Mouse (Mus musculus) c-Kit-positive CD71-positive TER-119-positive erythroid progenitor cells, embryonic 14.5 days (primary cell): ENCODE data around the gene Slc26a9.
"Not testable (repeated sequence)": the region's sequence is repeated elsewhere in the genome, so short reads cannot be mapped to it uniquely, and the experiment has no call there.

Experiments
- DNase-seq: peaks from one replicate; pipeline ENCODE4 v3.0.0-alpha.2; 2013; ENCODE audit warnings: low spot score

Gene Slc26a9

GRCm38 (mm10) chr1:131769296-131769695 is 25.5 kb downstream of the Slc26a9 start:
- DNase-seq, result no peak

- no peak for DNase-seq
These were observed 26.8 kb downstream of the Slc26a9 start for GRCm38 (mm10) chr1:131770656-131771055.

- DNase-seq, result no peak
These were observed 27.6 kb downstream of the Slc26a9 start for GRCm38 (mm10) chr1:131771440-131771839.

- no peak for DNase-seq
These were observed 50.8 kb downstream of the Slc26a9 start for GRCm38 (mm10) chr1:131794591-131794990.

GRCm38 (mm10) chr1:131795171-131795570 is 51.3 kb downstream of the Slc26a9 start:
- no peak for DNase-seq

- DNase-seq, result no peak
These were observed 53.5 kb downstream of the Slc26a9 start, which contains the start of gene Pm20d1 for GRCm38 (mm10) chr1:131797202-131797909. Gene Pm20d1 (plus strand): TSS chr1:131797381.

GRCm38 (mm10) chr1:131800001-131800400 is 56.2 kb downstream of the Slc26a9 start:
- no peak for DNase-seq

GRCm38 (mm10) chr1:131801071-131801470 is 57.2 kb downstream of the Slc26a9 start:
- DNase-seq, result no peak

GRCm38 (mm10) chr1:131802652-131803051 is 58.8 kb downstream of the Slc26a9 start:
- no peak for DNase-seq

GRCm38 (mm10) chr1:131804166-131804565 is 60.3 kb downstream of the Slc26a9 start:
- DNase-seq, result no peak

- no peak for DNase-seq
These were observed 65.2 kb downstream of the Slc26a9 start for GRCm38 (mm10) chr1:131808986-131809385.

GRCm38 (mm10) chr1:131809651-131810050 is 65.8 kb downstream of the Slc26a9 start:
- no peak for DNase-seq

GRCm38 (mm10) chr1:131811393-131811792 is 67.6 kb downstream of the Slc26a9 start:
- no peak for DNase-seq

GRCm38 (mm10) chr1:131812006-131812405 is 68.2 kb downstream of the Slc26a9 start:
- DNase-seq, result no peak

- DNase-seq, result no peak
These were observed 68.9 kb downstream of the Slc26a9 start for GRCm38 (mm10) chr1:131812631-131813295.

- DNase-seq, result no peak
These were observed 69.9 kb downstream of the Slc26a9 start for GRCm38 (mm10) chr1:131813731-131814130.

- no peak for DNase-seq
These were observed 70.4 kb downstream of the Slc26a9 start for GRCm38 (mm10) chr1:131814191-131814590.

- no peak for DNase-seq
These were observed 73.1 kb downstream of the Slc26a9 start for GRCm38 (mm10) chr1:131816886-131817285.

GRCm38 (mm10) chr1:131820353-131820752 is 76.5 kb downstream of the Slc26a9 start:
- DNase-seq, result not testable (repeated sequence)

- no peak for DNase-seq
These were observed 77.1 kb downstream of the Slc26a9 start for GRCm38 (mm10) chr1:131820887-131821328.
